Mouse (Mus musculus) heart, embryonic 14.5 days (tissue): ENCODE data around the gene Opa3. TPM values are rescaled to one million over a fixed set of nuclear protein-coding genes. Genes with fewer than 3 reads are reported as not detected.

ENCODE experiments used
- ATAC-seq: fragments of 200-750 bp; cut with Nextera tagmentation; 2 replicates; pipeline ENCODE4 v1.8.0; 2017; ENCODE audit warnings: low read depth, moderate TSS enrichment; ENCODE audit not compliant: insufficient number of reproducible peaks, insufficient read depth, low FRiP score
- H3K27ac ChIP-seq, 2 experiments: fragments of 200-500 bp in 1 of 2; fragments of 300-500 bp in 1 of 2; sonication (generic) in 1 of 2; replicated peaks in 1 of 2; 2 replicates each; pipeline ENCODE4 v1.5.1; 2012 to 2014; ENCODE audit warnings: low read depth in 2 of 2, low read length in 2 of 2, control low read depth in 1 of 2, mild to moderate bottlenecking in 1 of 2, mixed read lengths in 1 of 2; ENCODE audit not compliant: control insufficient read depth in 1 of 2, insufficient read depth in 1 of 2
- H3K27me3 ChIP-seq: fragments of 300-500 bp; sonication (generic); 2 replicates; pipeline ENCODE4 v1.6.1; 2014; ENCODE audit warnings: mild to moderate bottlenecking, low read length, control low read depth; ENCODE audit not compliant: control insufficient read depth, insufficient read depth
- H3K36me3 ChIP-seq: fragments of 300-500 bp; sonication (generic); 2 replicates; pipeline ENCODE4 v1.6.1; 2014; ENCODE audit warnings: mild to moderate bottlenecking, control low read depth, low read length, mixed read lengths; ENCODE audit not compliant: control insufficient read depth, insufficient read depth
- H3K4me1 ChIP-seq, 2 experiments: fragments of 200-500 bp in 1 of 2; fragments of 300-500 bp in 1 of 2; sonication (generic) in 1 of 2; 2 replicates each; pipeline ENCODE4 v1.6.1; 2012 to 2014; ENCODE audit warnings: low read length in 2 of 2, control low read depth in 1 of 2, mixed read lengths in 1 of 2; ENCODE audit not compliant: control insufficient read depth in 2 of 2, insufficient read depth in 2 of 2
- H3K4me2 ChIP-seq: fragments of 300-500 bp; sonication (generic); 2 replicates; pipeline ENCODE4 v1.6.1; 2014; ENCODE audit warnings: mild to moderate bottlenecking, low read length
- H3K4me3 ChIP-seq, 2 experiments: fragments of 200-500 bp in 1 of 2; fragments of 300-500 bp in 1 of 2; sonication (generic) in 1 of 2; 2 replicates each; pipeline ENCODE4 v1.5.1; 2012 to 2014; ENCODE audit warnings: low read length in 2 of 2, mild to moderate bottlenecking in 2 of 2, control low read depth in 1 of 2, low read depth in 1 of 2, moderate library complexity in 1 of 2; ENCODE audit not compliant: control insufficient read depth in 1 of 2, insufficient read depth in 1 of 2
- H3K9ac ChIP-seq: fragments of 300-500 bp; sonication (generic); 2 replicates; pipeline ENCODE4 v1.6.1; 2014; ENCODE audit warnings: mild to moderate bottlenecking, low read length
- H3K9me3 ChIP-seq: fragments of 300-500 bp; sonication (generic); 2 replicates; pipeline ENCODE4 v1.6.1; 2016; ENCODE audit warnings: low read length, control low read depth; ENCODE audit not compliant: control insufficient read depth
- WGBS: fragments of 180-500 bp; shearing (Covaris S2); extraction: QIAGEN DNeasy Blood & Tissue Kit; methylation state at CpG from one replicate; pipeline ENCODE4 v1.1.7; 2014; 5-methylcytosine and 5-hydroxymethylcytosine counted together
- microRNA counts: library from miRNA; unstranded; fragments of <30 nt; microRNA quantifications from one replicate; lab custom pipeline; 2016
- microRNA-seq: library from miRNA; unstranded; fragments of <30 nt; microRNA quantifications from one replicate; pipeline ENCODE4, GENCODE M21; 2016
- polyA plus RNA-seq: library from polyadenylated mRNA; unstranded; fragments of >200 nt; fragmentation: Nextera tagmentation; extraction: Ambion mirVana; gene quantifications from 2 replicates; pipeline ENCODE4 v1.2.1, GENCODE M21; 2014

The Opa3 gene
- polyA plus RNA-seq, 1 experiment from 2014 or later, result 36.5 TPM

GRCm38 (mm10) chr7:19304501-19305412 lies 76.6 kb downstream of the Opa3 start:
- H3K4me3 ChIP-seq, result peak overlapping the region; percentile 43 to 44
- no peaks in the 10 kb centered on the region for H3K36me3 ChIP-seq
- peak overlapping the region; percentile 72 for H3K4me2 ChIP-seq
- no peak for ATAC-seq
- WGBS, result 3% methylated on average over 46 of the region's 48 CpGs
- peaks cover 56% of the 10 kb centered on the region for H3K27me3 ChIP-seq
- H3K9me3 ChIP-seq, result no peaks in the 10 kb centered on the region
- no peak overlapping the region for H3K27ac ChIP-seq
- peak overlapping the region; percentile 62 for H3K9ac ChIP-seq
- H3K4me1 ChIP-seq, result peaks cover 9 to 37% of the 10 kb centered on the region in 2 experiments

DNA sequence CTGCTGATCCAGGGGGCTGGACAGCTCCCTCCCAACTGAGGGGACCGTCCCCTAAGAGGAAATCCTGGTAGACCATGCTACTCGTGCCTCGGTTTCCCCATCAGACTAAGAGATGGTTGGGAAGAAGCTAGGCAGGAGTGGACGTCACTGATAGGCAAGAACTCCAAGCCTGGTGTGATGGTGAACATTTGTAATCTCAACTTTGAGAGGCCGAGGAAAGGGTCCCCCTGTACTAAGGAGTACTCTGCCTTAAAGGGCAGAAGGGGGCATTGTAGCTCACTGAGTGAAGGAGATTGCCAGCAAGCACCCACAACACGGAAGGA lies 77.2 kb downstream of the Opa3 start:
- WGBS, result 10% methylated on average over 6 of the region's 6 CpGs
- ATAC-seq, result no peak
- H3K9ac ChIP-seq, result no peak overlapping the region
- H3K4me2 ChIP-seq, result peak overlapping the region; percentile 72
- peaks cover 56% of the 10 kb centered on the region for H3K27me3 ChIP-seq
- H3K9me3 ChIP-seq, result no peaks in the 10 kb centered on the region
- H3K4me1 ChIP-seq, result peaks cover 9 to 38% of the 10 kb centered on the region in 2 experiments
- H3K36me3 ChIP-seq, result no peaks in the 10 kb centered on the region
- no peak overlapping the region for H3K27ac ChIP-seq
- H3K4me3 ChIP-seq, result peak overlapping the region in 1 of 2 experiments; percentile 44; a peak in 2 of 4 replicates

MicroRNAs within 50 kb of the gene (microRNA counts, 519-probe panel; counts per million panel counts)
- 322 counts per million, percentile 70 among the panel's probes with 10 or more counts for microRNA mmu-miR-330 (lab: Ali Mortazavi, UCI)

Small RNAs within 50 kb of the gene (microRNA-seq; reads per million reads assigned to microRNA genes)
- gene Mir330, result 461 reads per million, percentile 72 among the genes with 10 or more reads in this experiment

Other genes starting within 250 kb of the Opa3 start
- gene Nanos2, start 240.9 kb upstream of the Opa3 start, polyA plus RNA-seq, result not detected in 2 replicates
- 1.3 and 1.6 TPM in 2 replicates for gene Mypop, start 237.1 kb upstream of the Opa3 start, polyA plus RNA-seq
- gene Irf2bp1, start 224.3 kb upstream of the Opa3 start, polyA plus RNA-seq, result 14.8 and 17.8 TPM in 2 replicates
- not detected in 2 replicates for gene Foxa3, start 204.8 kb upstream of the Opa3 start, polyA plus RNA-seq
- gene Sympk, start 204.0 kb upstream of the Opa3 start, polyA plus RNA-seq, result 15.8 and 16.3 TPM in 2 replicates
- not detected in 2 replicates for gene Rsph6a, start 173.6 kb upstream of the Opa3 start, polyA plus RNA-seq
- gene Dmwd, start 152.1 kb upstream of the Opa3 start, polyA plus RNA-seq, result 19.6 and 20.4 TPM in 2 replicates
- gene Dmpk, start 144.5 kb upstream of the Opa3 start, polyA plus RNA-seq, result 31.1 and 36.0 TPM in 2 replicates
- 7.3 and 8.3 TPM in 2 replicates for gene Six5, start 133.7 kb upstream of the Opa3 start, polyA plus RNA-seq
- 1.2 TPM in 2 replicates for gene Gm4969, start 110.0 kb upstream of the Opa3 start, polyA plus RNA-seq
- gene Fbxo46, start 108.5 kb upstream of the Opa3 start, polyA plus RNA-seq, result 5.5 and 5.6 TPM in 2 replicates
- gene Qpctl, start 79.0 kb upstream of the Opa3 start, polyA plus RNA-seq, result 7.0 and 7.8 TPM in 2 replicates
- gene Snrpd2, start 78.6 kb upstream of the Opa3 start, polyA plus RNA-seq, result 104 and 111 TPM in 2 replicates
- gene Gipr, start 62.2 kb upstream of the Opa3 start, polyA plus RNA-seq, result 51.5 and 52.6 TPM in 2 replicates
- gene Eml2, start 51.9 kb upstream of the Opa3 start, polyA plus RNA-seq, result 8.3 and 9.5 TPM in 2 replicates
- gene Gpr4, start 15.8 kb upstream of the Opa3 start, polyA plus RNA-seq, result 1.6 and 1.9 TPM in 2 replicates
- gene Vasp, start 43.5 kb downstream of the Opa3 start, polyA plus RNA-seq, result 66.1 and 68.9 TPM in 2 replicates
- gene Ppm1n, start 51.7 kb downstream of the Opa3 start, polyA plus RNA-seq, result 0.20 TPM in 1 of 2 replicates, not detected in the other
- 39.2 and 43.6 TPM in 2 replicates for gene Rtn2, start 54.3 kb downstream of the Opa3 start, polyA plus RNA-seq
- gene Fosb, start 81.7 kb downstream of the Opa3 start, polyA plus RNA-seq, result 0.22 TPM in 1 of 2 replicates, not detected in the other
- gene Ercc1, start 116.4 kb downstream of the Opa3 start, polyA plus RNA-seq, result 60.0 and 68.7 TPM in 2 replicates
- gene Cd3eap, start 131.1 kb downstream of the Opa3 start, polyA plus RNA-seq, result 12.7 and 15.7 TPM in 2 replicates
- 15.2 and 15.4 TPM in 2 replicates for gene Ppp1r13l, start 131.4 kb downstream of the Opa3 start, polyA plus RNA-seq
- gene Ercc2, start 153.7 kb downstream of the Opa3 start, polyA plus RNA-seq, result 4.8 and 6.6 TPM in 2 replicates
- gene Klc3, start 175.8 kb downstream of the Opa3 start, polyA plus RNA-seq, result 1.8 and 1.9 TPM in 2 replicates
- gene Ckm, start 176.4 kb downstream of the Opa3 start, polyA plus RNA-seq, result 910 and 1,062 TPM in 2 replicates
- gene Mark4, start 230.5 kb downstream of the Opa3 start, polyA plus RNA-seq, result 9.3 and 10.5 TPM in 2 replicates
- 1.3 and 1.8 TPM in 2 replicates for gene Exoc3l2, start 235.0 kb downstream of the Opa3 start, polyA plus RNA-seq